Mouse (Mus musculus): Measurements from ENCODE around the gene Eps8l1. TPM values are rescaled to one million over a fixed set of nuclear protein-coding genes. Genes with fewer than 3 reads are reported as not detected.

The Eps8l1 gene
- total and polyA plus RNA-seq, 3 experiments = 0.01 to 0.19 TPM; not detected in 1

GRCm38 (mm10) chr7:4499034-4499433 lies 38.6 kb downstream of the Eps8l1 start:
- no peak overlapping the region for H3K27ac ChIP-seq (ENCODE audit: control insufficient read depth, low read depth, low read length)
- no peak for TF ChIP-seq MYB (IDR thresholded peaks at IDR 0.05; ENCODE audit: low read depth, low read length)
- no peak for TF ChIP-seq MEF2A (IDR thresholded peaks at IDR 0.05; ENCODE audit: extremely low read depth, insufficient replicate concordance, low read depth, low read length, poor library complexity, severe bottlenecking)
- TF ChIP-seq POLR2A (IDR thresholded peaks at IDR 0.05; ENCODE audit: control insufficient read depth in 1 of 2, insufficient read depth in 1 of 2, low read depth in 1 of 2, low read length in 2 of 2, poor library complexity in 1 of 2) = no peak
- no peak for TF ChIP-seq GABPA (IDR thresholded peaks at IDR 0.05; ENCODE audit: low read depth, low read length)
- H3K79me2 ChIP-seq (ENCODE audit: control insufficient read depth, insufficient read depth, low read length, poor library complexity) = peaks cover 56% of the 10 kb centered on the region
- H3K27me3 ChIP-seq (ENCODE audit: control insufficient read depth in 1 of 2, insufficient read depth in 2 of 2, low read length in 2 of 2) = no peaks in the 10 kb centered on the region
- no peaks in the 10 kb centered on the region for H3K9me3 ChIP-seq (replicated peaks; ENCODE audit: insufficient read depth, low read length)
- H3K36me3 ChIP-seq (ENCODE audit: control insufficient read depth in 1 of 2, insufficient read depth in 2 of 2, low read length in 2 of 2) = peaks cover 8 to 33% of the 10 kb centered on the region in 2 experiments
- DNase-seq (ENCODE audit: low read depth, low spot score) = no peak
- no peak overlapping the region; the same call in 1 of the 2 replicates for H3K9ac ChIP-seq (ENCODE audit: control insufficient read depth, low read depth, low read length, poor library complexity, severe bottlenecking)
- peaks cover 6 to 30% of the 10 kb centered on the region in 2 experiments for H3K4me1 ChIP-seq (ENCODE audit: control insufficient read depth in 1 of 2, insufficient read depth in 2 of 2, low read length in 2 of 2)
- no peak overlapping the region for H3K4me3 ChIP-seq (ENCODE audit: control insufficient read depth in 1 of 2, insufficient read depth in 1 of 2, low read depth in 2 of 2, low read length in 2 of 2)

- peaks cover 4 to 27% of the 10 kb centered on the region in 2 experiments; a peak in 3 of 4 replicates for H3K36me3 ChIP-seq (ENCODE audit: control insufficient read depth in 1 of 2, insufficient read depth in 2 of 2, low read length in 2 of 2)
- TF ChIP-seq GATA1 (IDR thresholded peaks at IDR 0.05; ENCODE audit: low read depth, low read length) = no peak
- 0 out of 2 replicates have a peak, but pooled peaks have one; percentile 56 for TF ChIP-seq MXI1 (IDR thresholded peaks at IDR 0.05; ENCODE audit: low read depth, low read length)
- TF ChIP-seq SIN3A (IDR thresholded peaks at IDR 0.05; ENCODE audit: low read length) = peak; percentile 54
- no peak for TF ChIP-seq POLR2AphosphoS2 (IDR thresholded peaks at IDR 0.05; ENCODE audit: low read length)
- TF ChIP-seq RCOR1 (IDR thresholded peaks at IDR 0.05; ENCODE audit: low read depth, low read length) = no peak
- TF ChIP-seq MYC (IDR thresholded peaks at IDR 0.05; ENCODE audit: low read depth, low read length) = 0 out of 2 replicates have a peak, but pooled peaks have one; percentile 39
- H3K27ac ChIP-seq (ENCODE audit: control insufficient read depth, low read depth, low read length) = peak overlapping the region; percentile 1; the same call in 1 of the 2 replicates
- H3K9ac ChIP-seq (ENCODE audit: control insufficient read depth, low read depth, low read length, poor library complexity, severe bottlenecking) = peak overlapping the region; percentile 59
- H3K4me1 ChIP-seq (ENCODE audit: control insufficient read depth in 1 of 2, insufficient read depth in 2 of 2, low read length in 2 of 2) = peaks cover 10 to 35% of the 10 kb centered on the region in 2 experiments
- peak; percentile 72 for DNase-seq (ENCODE audit: low read depth, low spot score)
- no peaks in the 10 kb centered on the region for H3K27me3 ChIP-seq (ENCODE audit: control insufficient read depth in 1 of 2, insufficient read depth in 2 of 2, low read length in 2 of 2)
- H3K9me3 ChIP-seq (replicated peaks; ENCODE audit: insufficient read depth, low read length) = no peaks in the 10 kb centered on the region
- peaks cover 48% of the 10 kb centered on the region for H3K79me2 ChIP-seq (ENCODE audit: control insufficient read depth, insufficient read depth, low read length, poor library complexity)
- peak overlapping the region; percentile 67 to 95 for H3K4me3 ChIP-seq (ENCODE audit: control insufficient read depth in 1 of 2, insufficient read depth in 1 of 2, low read depth in 2 of 2, low read length in 2 of 2)
Observed at GRCm38 (mm10) chr7:4500892-4501471, 40.5 kb downstream of the Eps8l1 start.

- Histone ChIP-seq H3K27me3 (ENCODE audit: control insufficient read depth in 1 of 2, insufficient read depth in 2 of 2, low read length in 2 of 2) (no peaks in the 10 kb centered on the region), H3K9me3 (replicated peaks; ENCODE audit: insufficient read depth, low read length) (no peaks in the 10 kb centered on the region), H3K4me3 (ENCODE audit: control insufficient read depth in 1 of 2, insufficient read depth in 1 of 2, low read depth in 2 of 2, low read length in 2 of 2) (peak within 1 kb of the TSS; percentile 90 to 95), H3K79me2 (ENCODE audit: control insufficient read depth, insufficient read depth, low read length, poor library complexity) (peaks cover 47% of the 10 kb centered on the region), H3K4me1 (ENCODE audit: control insufficient read depth in 1 of 2, insufficient read depth in 2 of 2, low read length in 2 of 2) (peaks cover 10 to 39% of the 10 kb centered on the region in 2 experiments), H3K9ac (ENCODE audit: control insufficient read depth, low read depth, low read length, poor library complexity, severe bottlenecking) (peak within 1 kb of the TSS; percentile 93), H3K36me3 (ENCODE audit: control insufficient read depth in 1 of 2, insufficient read depth in 2 of 2, low read length in 2 of 2) (peaks cover 3 to 32% of the 10 kb centered on the region in 2 experiments; a peak in 3 of 4 replicates), H3K27ac (ENCODE audit: control insufficient read depth, low read depth, low read length) (peak within 1 kb of the TSS; percentile 87)
- DNase-seq (ENCODE audit: low read depth, low spot score) = peak; percentile 92
- TF ChIP-seq RAD21 (IDR thresholded peaks at IDR 0.05; ENCODE audit: low read depth, low read length) (no peak), NELFE (IDR thresholded peaks at IDR 0.05; ENCODE audit: low read depth, low read length) (peak; percentile 75), MAX (IDR thresholded peaks at IDR 0.05; ENCODE audit: low read length) (0 out of 2 replicates have a peak, but pooled peaks have one; percentile 1), CHD1 (IDR thresholded peaks at IDR 0.05; ENCODE audit: low read depth, low read length) (peak; percentile 97), MXI1 (IDR thresholded peaks at IDR 0.05; ENCODE audit: low read depth, low read length) (peak; percentile 73), MYC (IDR thresholded peaks at IDR 0.05; ENCODE audit: low read depth, low read length) (peak; percentile 73; the same call in 1 of the 2 replicates), ELF1 (IDR thresholded peaks at IDR 0.05; ENCODE audit: low read depth, low read length) (peak; percentile 58), JUND (IDR thresholded peaks at IDR 0.05; ENCODE audit: low read depth, low read length) (no peak), RCOR1 (IDR thresholded peaks at IDR 0.05; ENCODE audit: low read depth, low read length) (no peak), SMC3 (IDR thresholded peaks at IDR 0.05; ENCODE audit: low read depth, low read length) (no peak), ZMIZ1 (IDR thresholded peaks at IDR 0.05; ENCODE audit: low read depth, low read length) (peak; percentile 68), TCF12 (IDR thresholded peaks at IDR 0.05; ENCODE audit: low read depth, low read length) (peak; percentile 50), SIN3A (IDR thresholded peaks at IDR 0.05; ENCODE audit: low read length) (peak; percentile 55), TBP (IDR thresholded peaks at IDR 0.05; ENCODE audit: low read depth, low read length) (peak; percentile 74), EP300 (IDR thresholded peaks at IDR 0.05; ENCODE audit: low read depth in 1 of 2, low read length in 2 of 2) (no peak; a peak in 1 of 4 replicates), MAZ (IDR thresholded peaks at IDR 0.05; ENCODE audit: low read depth, low read length) (peak; percentile 71), MEF2A (IDR thresholded peaks at IDR 0.05; ENCODE audit: extremely low read depth, insufficient replicate concordance, low read depth, low read length, poor library complexity, severe bottlenecking) (no peak)
Observed at GRCm38 (mm10) chr7:4501558-4502397, 41.3 kb downstream of the Eps8l1 start, which contains the start of gene Ppp1r12c. Gene Ppp1r12c, minus strand, starts transcription at chr7:4501680.

Data from MEL (cell line).